ENCODE assay signal across 10 mouse cellular contexts in the genomic region with DNA sequence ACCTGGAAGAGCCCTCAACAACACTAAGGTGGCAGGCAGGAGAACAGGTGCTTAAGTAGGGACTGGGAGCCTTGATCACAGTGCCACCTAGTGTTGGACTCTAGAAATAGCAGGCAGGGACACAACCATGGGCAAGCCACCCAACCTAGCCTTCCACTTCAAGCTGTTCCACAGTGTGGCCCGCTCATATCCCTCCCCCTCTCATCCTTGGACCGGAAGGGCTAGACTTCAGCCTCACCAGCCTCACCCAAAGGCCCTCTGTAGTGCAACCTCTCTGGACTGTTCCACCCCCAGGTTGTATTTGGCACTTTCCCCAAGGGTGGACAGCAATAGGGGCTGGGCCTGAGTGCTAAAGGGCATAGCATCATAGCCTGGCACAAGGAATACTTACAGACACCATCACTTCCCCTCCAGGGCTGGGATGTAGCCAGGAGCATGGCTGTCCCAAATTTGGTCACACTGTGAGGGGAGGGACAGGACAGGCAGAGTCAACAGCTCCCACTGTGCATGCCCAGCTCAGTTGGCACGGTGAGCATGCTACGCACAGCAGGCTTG.
DNase-seq lines count a peak whose midpoint lies in the region; ATAC-seq lines count a peak whose summit lies in the region.
"Had no signal": no experiment of that assay in that cellular context is flagged by ENCODE, and none has a peak within 500 bp of the region (broad histone marks: within the 10 kb centered on the region; RNA-seq: fewer than 3 reads in every experiment).

No protein-coding gene starts in this region.

- no peaks in the 10 kb centered on the region for H3K36me3 ChIP-seq in forebrain, embryonic 14.5 days (ENCODE audit: control insufficient read depth, insufficient read depth, low read length)
- H3K36me3 ChIP-seq in limb, embryonic 11.5 days (ENCODE audit: control insufficient read depth, insufficient read depth, low read length): no peaks in the 10 kb centered on the region
- H3K36me3 ChIP-seq: stomach, embryonic 15.5 days had no signal

- H3K9me3 ChIP-seq in forebrain, embryonic 14.5 days (replicated peaks; ENCODE audit: control insufficient read depth, low read length): no peaks in the 10 kb centered on the region
- H3K9me3 ChIP-seq in limb, embryonic 11.5 days (ENCODE audit: control insufficient read depth, low read length): no peaks in the 10 kb centered on the region
- H3K9me3 ChIP-seq: stomach, embryonic 15.5 days had no signal

- H3K4me3 ChIP-seq in forebrain, embryonic 14.5 days (ENCODE audit: low read depth, low read length): no peak overlapping the region
- no peak overlapping the region for H3K4me3 ChIP-seq in limb, embryonic 11.5 days (ENCODE audit: low read depth, low read length)
- H3K4me3 ChIP-seq: erythroblast, embryonic 14.5 days; stomach, embryonic 15.5 days had no signal

- H3K27ac ChIP-seq in forebrain, embryonic 14.5 days (ENCODE audit: low read depth, low read length): no peak overlapping the region
- H3K27ac ChIP-seq in limb, embryonic 11.5 days (replicated peaks; ENCODE audit: low read depth, low read length): no peak overlapping the region
- H3K27ac ChIP-seq: stomach, embryonic 15.5 days had no signal

- ATAC-seq in forebrain, embryonic 14.5 days: 0 out of 2 replicates have a peak, but pooled peaks have one; percentile 12
- ATAC-seq in limb, embryonic 11.5 days (ENCODE audit: insufficient number of reproducible peaks, low FRiP score, low TSS enrichment, low read depth): 0 out of 2 replicates have a peak, but pooled peaks have one; percentile 3

- H3K4me1 ChIP-seq in forebrain, embryonic 14.5 days (ENCODE audit: control insufficient read depth, insufficient read depth, low read length): no peaks in the 10 kb centered on the region
- H3K4me1 ChIP-seq in limb, embryonic 11.5 days (ENCODE audit: control insufficient read depth, insufficient read depth, low read length): no peaks in the 10 kb centered on the region
- H3K4me1 ChIP-seq: stomach, embryonic 15.5 days had no signal

- no peaks in the 10 kb centered on the region for H3K27me3 ChIP-seq in forebrain, embryonic 14.5 days (replicated peaks; ENCODE audit: control insufficient read depth, insufficient read depth, low read length)
- no peaks in the 10 kb centered on the region for H3K27me3 ChIP-seq in limb, embryonic 11.5 days (ENCODE audit: control insufficient read depth, insufficient read depth, low read length)
- H3K27me3 ChIP-seq: stomach, embryonic 15.5 days had no signal

- no peak overlapping the region for H3K9ac ChIP-seq in forebrain, embryonic 14.5 days (ENCODE audit: low read length)
- H3K9ac ChIP-seq in limb, embryonic 11.5 days (ENCODE audit: low read length): no peak overlapping the region
- H3K9ac ChIP-seq: stomach, embryonic 15.5 days had no signal

- DNase-seq in ovary, postnatal 36 days (ENCODE audit: low spot score): peak; percentile 20
- no peak for DNase-seq in ovary, adult 18-20 months (ENCODE audit: low spot score)
- DNase-seq in c-Kit-positive CD71-positive TER-119-negative erythroid progenitor cells, embryonic 14.5 days (ENCODE audit: low read depth): peak; percentile 11
- peak; percentile 70 for DNase-seq in forebrain, embryonic 14.5 days (ENCODE audit: low spot score)
- DNase-seq in kidney, adult 18-20 months: peak; percentile 43
- DNase-seq in limb, embryonic 11.5 days (ENCODE audit: low spot score): peak; percentile 70
- peak; percentile 61 for DNase-seq in naive thymus-derived CD4-positive, alpha-beta T cell, adult 2 months (ENCODE audit: low read depth)
- peak; percentile 64 for DNase-seq in testis, postnatal 10 days (ENCODE audit: low spot score)

- H3K4me2 ChIP-seq in forebrain, embryonic 14.5 days (ENCODE audit: low read length): no peak overlapping the region
- no peak overlapping the region for H3K4me2 ChIP-seq in limb, embryonic 11.5 days (ENCODE audit: low read depth, severe bottlenecking)
- H3K4me2 ChIP-seq: stomach, embryonic 15.5 days had no signal

- 51% methylated on average over 4 of the region's 4 CpGs for WGBS in forebrain, embryonic 14.5 days
- WGBS in limb, embryonic 11.5 days: 48% methylated on average over 4 of the region's 4 CpGs
